Mouse (Mus musculus) regulatory T cell (primary cell): ENCODE results near the gene Pik3r5.

Experiments used
- in situ Hi-C: fragments of 300-600 bp; cut with MboI, MseI; formaldehyde crosslinking; loops from one replicate; pipeline ENCODE4 v1.15.1; 2025; ENCODE audit warnings: high pct_unique_total_duplicates

The Pik3r5 gene

GRCm38 (mm10) chr11:68446547-68446946 is 14.6 kb downstream of the Pik3r5 start:
- in situ Hi-C loops = no loop called here

- in situ Hi-C loops = no loop called here
These were observed 15.3 kb downstream of the Pik3r5 start for GRCm38 (mm10) chr11:68447242-68447641.

GRCm38 (mm10) chr11:68448356-68448755 is 16.4 kb downstream of the Pik3r5 start:
- in situ Hi-C loops = no loop called here

GRCm38 (mm10) chr11:68451282-68451735 is 19.4 kb downstream of the Pik3r5 start:
- in situ Hi-C loops = loop anchor here (25.0 kb wide), 1 partner anchor 961 kb away; the partner anchor contains the start of gene Kdm6b

- in situ Hi-C loops = loop anchor here (25.0 kb wide), 1 partner anchor 960 kb away; the partner anchor contains the start of gene Kdm6b
These were observed 20.0 kb downstream of the Pik3r5 start for GRCm38 (mm10) chr11:68451747-68452405.

GRCm38 (mm10) chr11:68452740-68453139 is 20.8 kb downstream of the Pik3r5 start:
- in situ Hi-C loops = loop anchor here (25.0 kb wide), 1 partner anchor 960 kb away; the partner anchor contains the start of gene Kdm6b

GRCm38 (mm10) chr11:68453301-68453700 is 21.4 kb downstream of the Pik3r5 start:
- in situ Hi-C loops = loop anchor here (25.0 kb wide), 1 partner anchor 959 kb away; the partner anchor contains the start of gene Kdm6b

GRCm38 (mm10) chr11:68458086-68458485 is 26.2 kb downstream of the Pik3r5 start:
- in situ Hi-C loops = loop anchor here (25.0 kb wide), 1 partner anchor 954 kb away; the partner anchor contains the start of gene Kdm6b

GRCm38 (mm10) chr11:68459021-68459420 is 27.1 kb downstream of the Pik3r5 start:
- in situ Hi-C loops = loop anchor here (25.0 kb wide), 1 partner anchor 953 kb away; the partner anchor contains the start of gene Kdm6b

- in situ Hi-C loops = loop anchor here (25.0 kb wide), 1 partner anchor 953 kb away; the partner anchor contains the start of gene Kdm6b
These were observed 27.6 kb downstream of the Pik3r5 start for GRCm38 (mm10) chr11:68459486-68459885.

- in situ Hi-C loops = loop anchor here (25.0 kb wide), 1 partner anchor 950 kb away; the partner anchor contains the start of gene Kdm6b
These were observed 30.8 kb downstream of the Pik3r5 start for GRCm38 (mm10) chr11:68462716-68463115.

- in situ Hi-C loops = loop anchor here (25.0 kb wide), 1 partner anchor 948 kb away; the partner anchor contains the start of gene Kdm6b
These were observed 32.3 kb downstream of the Pik3r5 start for GRCm38 (mm10) chr11:68464260-68464659.

- in situ Hi-C loops = loop anchor here (25.0 kb wide), 1 partner anchor 947 kb away; the partner anchor contains the start of gene Kdm6b
These were observed 33.2 kb downstream of the Pik3r5 start for GRCm38 (mm10) chr11:68465090-68465489.

- in situ Hi-C loops = loop anchor here (25.0 kb wide), 1 partner anchor 945 kb away; the partner anchor contains the start of gene Kdm6b
These were observed 35.5 kb downstream of the Pik3r5 start for GRCm38 (mm10) chr11:68467441-68467840.

- in situ Hi-C loops = loop anchor here (25.0 kb wide), 1 partner anchor 944 kb away; the partner anchor contains the start of gene Kdm6b
These were observed 36.2 kb downstream of the Pik3r5 start for GRCm38 (mm10) chr11:68467962-68468612.

- in situ Hi-C loops = loop anchor here (25.0 kb wide), 1 partner anchor 943 kb away; the partner anchor contains the start of gene Kdm6b
These were observed 37.0 kb downstream of the Pik3r5 start for GRCm38 (mm10) chr11:68468886-68469285.

GRCm38 (mm10) chr11:68472162-68472849 is 40.4 kb downstream of the Pik3r5 start:
- in situ Hi-C loops = loop anchor here (25.0 kb wide), 1 partner anchor 940 kb away; the partner anchor contains the start of gene Kdm6b

GRCm38 (mm10) chr11:68474600-68474999 is 42.7 kb downstream of the Pik3r5 start:
- in situ Hi-C loops = loop anchor here (25.0 kb wide), 1 partner anchor 938 kb away; the partner anchor contains the start of gene Kdm6b

GRCm38 (mm10) chr11:68475676-68476075 is 43.8 kb downstream of the Pik3r5 start:
- in situ Hi-C loops = no loop called here

- in situ Hi-C loops = no loop called here
These were observed 45.7 kb downstream of the Pik3r5 start for GRCm38 (mm10) chr11:68477661-68478060.

GRCm38 (mm10) chr11:68478574-68478981 is 46.7 kb downstream of the Pik3r5 start:
- in situ Hi-C loops = no loop called here
